Mouse (Mus musculus) E14TG2a.4 (cell line): ENCODE results near the gene Smarcd3.
"Not testable (repeated sequence)": the region's sequence is repeated elsewhere in the genome, so short reads cannot be mapped to it uniquely, and the experiment has no call there.

Source experiments
- H3K27me3 ChIP-seq: 2 replicates; pipeline ENCODE4 v1.6.1; 2014; ENCODE audit warnings: low read length, control low read depth; ENCODE audit not compliant: insufficient read depth
- H3K36me3 ChIP-seq: 2 replicates; pipeline ENCODE4 v1.6.1; 2014; ENCODE audit warnings: low read length, control low read depth; ENCODE audit not compliant: insufficient read depth
- H3K4me1 ChIP-seq: replicated peaks from 2 replicates; pipeline ENCODE4 v1.6.1; 2014; ENCODE audit warnings: low read depth, low read length, control low read depth
- H3K4me3 ChIP-seq: replicated peaks from 2 replicates; pipeline ENCODE4 v1.5.1; 2014; ENCODE audit warnings: mild to moderate bottlenecking, low read length
- H3K9me3 ChIP-seq: 2 replicates; pipeline ENCODE4 v1.6.1; 2014; ENCODE audit warnings: low read length, control low read depth
- CTCF ChIP-seq: conservative IDR thresholded peaks from 2 replicates; pipeline ENCODE4 v1.5.1; 2014; ENCODE audit warnings: low read length
- NANOG ChIP-seq: IDR thresholded peaks from 2 replicates; pipeline ENCODE4 v1.6.1; 2014; ENCODE audit warnings: borderline replicate concordance, low read length, mixed read lengths
- POU5F1 ChIP-seq: IDR thresholded peaks from 2 replicates; pipeline ENCODE4 v1.6.1; 2014; ENCODE audit warnings: low read length, borderline replicate concordance

Smarcd3 gene

GRCm38 (mm10) chr5:24576801-24577182, 47.4 kb downstream of the Smarcd3 start:
- H3K9me3 ChIP-seq: no peaks in the 10 kb centered on the region
- H3K36me3 ChIP-seq: peaks cover 46% of the 10 kb centered on the region
- TF ChIP-seq NANOG (no peak), POU5F1 (no peak), CTCF (no peak)

GRCm38 (mm10) chr5:24575948-24576347, 48.3 kb downstream of the Smarcd3 start:
- TF ChIP-seq CTCF (no peak), NANOG (no peak), POU5F1 (no peak)
- Histone ChIP-seq H3K4me1 (peaks cover 38% of the 10 kb centered on the region), H3K9me3 (no peaks in the 10 kb centered on the region), H3K4me3 (peak overlapping the region; percentile 97), H3K27me3 (no peaks in the 10 kb centered on the region), H3K36me3 (peaks cover 54% of the 10 kb centered on the region)

More at GRCm38 (mm10) chr5:24576801-24577182, 47.4 kb downstream of the Smarcd3 start:
- peaks cover 38% of the 10 kb centered on the region for H3K4me1 ChIP-seq
- peak overlapping the region; percentile 97 for H3K4me3 ChIP-seq
- H3K27me3 ChIP-seq: no peaks in the 10 kb centered on the region

GRCm38 (mm10) chr5:24556709-24557108, 67.5 kb downstream of the Smarcd3 start, which contains the start of gene 4931409K22Rik:
TSS of gene 4931409K22Rik (minus strand) at chr5:24556809.
- Histone ChIP-seq H3K36me3 (no peaks in the 10 kb centered on the region), H3K4me1 (peaks cover 27% of the 10 kb centered on the region), H3K27me3 (peaks cover 29% of the 10 kb centered on the region), H3K9me3 (no peaks in the 10 kb centered on the region), H3K4me3 (no peak within 1 kb of the TSS)
- TF ChIP-seq NANOG (no peak), CTCF (no peak), POU5F1 (no peak)

GRCm38 (mm10) chr5:24555335-24555734, 68.9 kb downstream of the Smarcd3 start:
- H3K27me3 ChIP-seq: peaks cover 39% of the 10 kb centered on the region
- H3K4me3 ChIP-seq, H3K9me3 ChIP-seq, H3K36me3 ChIP-seq: not testable (repeated sequence)
- peaks cover 39% of the 10 kb centered on the region for H3K4me1 ChIP-seq

GRCm38 (mm10) chr5:24553621-24554244, 70.5 kb downstream of the Smarcd3 start:
- TF ChIP-seq CTCF: no peak
- TF ChIP-seq POU5F1: no peak
- TF ChIP-seq NANOG: no peak
- Histone ChIP-seq H3K27me3 (peaks cover 51% of the 10 kb centered on the region), H3K36me3 (no peaks in the 10 kb centered on the region), H3K4me1 (peaks cover 40% of the 10 kb centered on the region), H3K9me3 (no peaks in the 10 kb centered on the region), H3K4me3 (no peak overlapping the region)

GRCm38 (mm10) chr5:24551317-24551688, 72.9 kb downstream of the Smarcd3 start:
- Histone ChIP-seq H3K27me3 (peaks cover 56% of the 10 kb centered on the region), H3K4me3 (peak overlapping the region; percentile 45), H3K36me3 (no peaks in the 10 kb centered on the region), H3K4me1 (peaks cover 40% of the 10 kb centered on the region), H3K9me3 (no peaks in the 10 kb centered on the region)
- TF ChIP-seq NANOG (no peak), CTCF (no peak), POU5F1 (no peak)

GRCm38 (mm10) chr5:24550598-24551316, 73.5 kb downstream of the Smarcd3 start:
- H3K36me3 ChIP-seq: no peaks in the 10 kb centered on the region
- no peak for TF ChIP-seq POU5F1
- no peak for TF ChIP-seq NANOG
- H3K9me3 ChIP-seq: no peaks in the 10 kb centered on the region
- H3K4me1 ChIP-seq: peaks cover 40% of the 10 kb centered on the region
- H3K27me3 ChIP-seq: peaks cover 56% of the 10 kb centered on the region
- peak overlapping the region; percentile 45 for H3K4me3 ChIP-seq

GRCm38 (mm10) chr5:24542643-24543042, 81.6 kb downstream of the Smarcd3 start:
- H3K4me3 ChIP-seq: no peak overlapping the region
- no peak for TF ChIP-seq NANOG
- TF ChIP-seq CTCF: no peak
- TF ChIP-seq POU5F1: no peak
- H3K4me1 ChIP-seq: peaks cover 38% of the 10 kb centered on the region
- H3K27me3 ChIP-seq: peaks cover 13% of the 10 kb centered on the region
- H3K9me3 ChIP-seq: no peaks in the 10 kb centered on the region
- no peaks in the 10 kb centered on the region for H3K36me3 ChIP-seq
